Mouse (Mus musculus): ENCODE results near the gene Prss56. TPM values are rescaled to one million over a fixed set of nuclear protein-coding genes. Genes with fewer than 3 reads are reported as not detected.

Prss56 gene
- total RNA-seq (2021), result not detected

DNA sequence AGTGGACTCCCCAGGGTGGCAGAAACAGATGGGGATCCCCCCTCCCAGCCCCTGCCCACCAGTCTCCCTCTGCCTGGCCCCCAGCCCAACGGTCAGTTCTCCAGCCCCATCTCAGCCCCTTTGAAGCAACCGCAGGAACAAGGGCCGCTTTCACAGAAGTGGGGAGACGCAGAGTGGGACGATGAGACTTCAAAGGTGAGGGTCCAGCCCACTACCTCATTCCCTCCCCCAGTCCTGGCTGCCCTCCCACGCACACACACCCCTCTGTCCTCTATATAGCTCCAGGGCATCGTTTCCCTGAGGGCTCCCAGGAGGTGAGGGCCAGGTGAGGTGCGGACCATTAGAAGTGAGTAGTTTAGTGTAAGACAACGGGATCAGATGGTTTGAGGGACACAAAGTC lies at the start of gene Prss56:
Gene Prss56 (plus strand): TSS at position 301 of the 400 bp plus-strand sequence.
- DNase-seq, result no peak
- intact Hi-C loops (cut with DNase I), result no loop called here

DNA sequence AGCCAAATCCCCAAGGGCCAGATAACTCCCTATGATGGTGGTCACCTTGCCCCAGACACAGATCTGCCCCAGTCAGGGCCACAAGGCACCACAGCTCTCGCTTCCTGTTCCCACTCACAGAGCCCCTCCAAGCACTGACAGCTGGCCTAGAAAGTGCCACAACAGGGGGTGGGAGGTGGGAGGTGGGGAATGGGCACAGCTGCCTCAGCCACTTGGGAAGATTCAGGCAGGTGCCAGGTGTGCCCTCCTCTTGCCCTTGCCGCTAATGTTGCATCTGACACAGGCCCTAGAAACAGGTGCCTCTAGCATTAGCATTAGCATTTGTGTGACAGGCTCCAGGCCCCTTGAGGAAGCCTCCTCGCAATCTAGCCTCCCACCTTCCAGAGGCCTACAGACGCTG lies 41.6 kb upstream of the Prss56 start:
- DNase-seq, result no peak
- intact Hi-C loops (cut with DNase I), result no loop called here

DNA sequence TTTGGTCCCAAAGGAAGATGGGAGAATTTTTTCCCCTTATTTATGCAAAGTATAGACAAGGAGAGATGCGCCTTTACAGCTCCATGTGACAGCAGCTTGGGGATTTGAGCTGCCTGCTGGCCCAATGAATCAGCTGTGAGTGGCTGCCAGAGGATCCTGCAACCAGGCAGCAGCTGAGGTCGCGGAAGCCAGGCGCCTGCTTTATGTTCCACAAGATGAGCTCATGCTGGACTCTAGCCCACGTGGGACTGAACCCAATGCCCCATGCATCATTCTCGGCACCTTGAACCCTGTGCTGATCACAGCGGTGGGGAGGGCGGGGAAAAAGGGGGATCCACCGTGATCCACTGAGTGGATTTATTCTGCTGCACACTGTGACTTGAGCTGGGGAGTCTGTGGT lies 40.7 kb upstream of the Prss56 start:
- intact Hi-C loops (cut with DNase I), result no loop called here
- DNase-seq, result no peak

DNA sequence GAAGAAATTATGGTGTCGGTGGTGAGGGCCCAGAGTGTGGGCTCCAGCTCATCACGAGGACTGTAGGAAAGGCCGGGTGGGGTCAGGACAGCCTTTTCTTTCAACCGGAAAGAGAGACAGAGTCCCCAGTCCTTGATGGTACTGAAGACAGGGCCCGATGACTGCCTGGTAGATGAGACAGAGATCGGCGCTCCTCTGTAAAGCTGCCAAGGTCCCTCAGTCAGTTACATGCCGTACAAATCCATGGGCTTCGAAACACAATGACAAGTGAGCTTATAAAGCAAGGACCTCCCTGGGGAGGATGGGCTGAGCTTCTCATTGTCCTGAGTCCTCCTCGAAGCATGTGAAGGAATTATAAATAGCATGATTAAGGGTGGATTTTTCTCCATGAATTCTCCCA lies 40.0 kb upstream of the Prss56 start:
- DNase-seq, result no peak
- intact Hi-C loops (cut with DNase I), result no loop called here

DNA sequence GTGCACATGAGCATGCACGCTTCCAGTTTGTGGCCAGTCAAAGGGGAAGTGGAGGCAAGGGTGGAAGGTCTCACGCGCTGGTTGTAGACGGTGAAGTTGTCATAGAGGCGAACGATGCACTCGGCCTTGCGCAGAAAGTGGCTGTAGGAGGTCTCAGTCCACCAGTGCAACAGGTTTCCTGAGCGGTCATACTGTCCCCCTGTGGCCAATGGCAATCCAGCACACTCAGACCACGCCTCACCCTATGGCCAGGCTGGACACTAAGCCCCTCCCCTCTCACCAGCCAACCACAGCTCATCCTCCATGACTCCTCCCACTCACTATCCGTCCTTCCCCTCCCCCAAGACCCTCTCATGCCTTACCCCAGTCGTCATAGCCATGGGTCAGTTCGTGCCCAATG lies 33.7 kb upstream of the Prss56 start:
- DNase-seq, result no peak
- intact Hi-C loops (cut with DNase I), result no loop called here

DNA sequence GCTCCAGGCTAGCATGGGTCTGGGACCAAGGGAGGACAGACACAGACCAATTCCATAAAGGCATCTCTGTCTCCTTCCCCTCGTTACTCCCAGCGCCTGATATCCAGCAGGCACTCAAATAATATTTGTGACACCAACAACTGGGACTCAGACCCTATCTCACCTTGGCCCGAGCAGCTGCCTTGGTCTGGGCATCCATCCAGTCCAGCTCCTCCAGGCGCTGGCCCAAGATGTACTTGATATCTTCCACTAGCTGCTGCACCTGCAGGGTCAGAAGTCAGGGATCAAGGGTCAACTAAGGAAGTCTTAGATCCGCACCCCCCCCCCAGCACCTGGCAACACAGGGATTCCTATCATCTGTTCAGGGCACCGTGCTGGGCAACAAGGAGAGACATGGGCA lies 31.8 kb upstream of the Prss56 start:
- DNase-seq, result no peak
- intact Hi-C loops (cut with DNase I), result no loop called here

DNA sequence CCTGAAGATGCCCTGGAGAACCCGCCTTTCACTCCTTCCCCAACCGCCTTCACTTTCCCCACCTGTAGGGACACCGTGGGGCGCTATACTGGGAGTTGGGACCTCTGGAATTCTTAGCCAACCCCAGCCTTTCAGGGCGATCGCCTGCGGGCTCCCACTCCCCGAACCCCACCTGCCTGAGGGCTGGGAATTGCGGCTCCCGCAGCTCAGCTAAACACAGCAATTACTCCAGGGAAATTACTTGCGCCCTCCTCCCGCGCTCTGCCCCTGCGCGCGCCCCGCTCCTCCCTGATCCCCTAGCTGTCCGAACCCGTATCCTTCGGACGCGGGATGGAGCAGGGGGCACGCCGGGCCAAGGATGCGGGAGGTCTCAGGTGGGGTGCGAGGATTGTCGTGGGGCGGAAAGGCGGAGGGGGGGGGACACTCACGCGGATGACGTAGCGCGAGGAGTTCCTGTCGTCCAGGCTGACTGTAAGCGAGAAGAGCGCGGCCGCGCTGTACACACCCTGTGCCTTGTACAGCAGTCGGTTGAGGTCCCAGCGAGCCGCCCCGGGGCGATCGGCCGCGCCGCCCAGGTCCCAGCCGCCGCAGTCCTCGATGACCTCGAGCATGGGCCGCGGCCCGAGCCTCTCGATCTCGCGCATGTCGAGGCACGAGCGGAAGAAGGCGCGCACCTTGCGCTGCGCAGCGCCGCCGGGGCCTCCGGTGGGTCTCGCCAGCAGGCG lies 29.2 kb upstream of the Prss56 start:
- DNase-seq, result no peak
- intact Hi-C loops (cut with DNase I), result no loop called here

DNA sequence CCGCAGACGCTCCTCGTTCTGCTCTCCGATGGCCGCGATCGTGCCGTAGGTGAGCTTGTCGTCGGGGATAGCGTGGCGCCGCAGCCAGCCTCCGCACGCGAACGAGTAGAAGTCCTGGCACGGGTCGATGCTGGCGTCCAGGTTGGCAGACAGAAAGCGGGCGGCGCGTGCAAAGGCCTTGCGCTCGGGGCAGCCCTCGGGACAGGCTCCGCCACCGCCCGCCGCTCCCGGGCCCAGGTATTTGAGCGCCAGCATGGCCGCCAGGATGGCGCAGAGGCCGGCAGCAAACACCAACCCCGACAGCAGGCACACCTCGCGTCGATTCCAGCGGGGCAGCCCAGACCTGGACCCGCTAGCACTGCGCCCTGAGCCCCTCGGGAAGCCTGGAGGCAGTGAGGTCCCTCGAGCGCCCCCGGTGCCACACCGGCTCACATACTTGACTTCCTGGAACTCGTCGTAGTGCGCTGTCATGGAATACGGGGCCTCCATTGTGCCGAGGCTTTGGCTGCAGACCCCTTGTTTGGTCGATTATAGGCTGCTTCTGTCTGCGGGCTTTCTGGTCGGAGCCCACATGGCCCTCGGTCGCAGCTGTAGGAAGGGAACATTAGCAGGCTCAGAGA lies 28.5 kb upstream of the Prss56 start:
- no peak for DNase-seq
- intact Hi-C loops (cut with DNase I), result no loop called here

DNA sequence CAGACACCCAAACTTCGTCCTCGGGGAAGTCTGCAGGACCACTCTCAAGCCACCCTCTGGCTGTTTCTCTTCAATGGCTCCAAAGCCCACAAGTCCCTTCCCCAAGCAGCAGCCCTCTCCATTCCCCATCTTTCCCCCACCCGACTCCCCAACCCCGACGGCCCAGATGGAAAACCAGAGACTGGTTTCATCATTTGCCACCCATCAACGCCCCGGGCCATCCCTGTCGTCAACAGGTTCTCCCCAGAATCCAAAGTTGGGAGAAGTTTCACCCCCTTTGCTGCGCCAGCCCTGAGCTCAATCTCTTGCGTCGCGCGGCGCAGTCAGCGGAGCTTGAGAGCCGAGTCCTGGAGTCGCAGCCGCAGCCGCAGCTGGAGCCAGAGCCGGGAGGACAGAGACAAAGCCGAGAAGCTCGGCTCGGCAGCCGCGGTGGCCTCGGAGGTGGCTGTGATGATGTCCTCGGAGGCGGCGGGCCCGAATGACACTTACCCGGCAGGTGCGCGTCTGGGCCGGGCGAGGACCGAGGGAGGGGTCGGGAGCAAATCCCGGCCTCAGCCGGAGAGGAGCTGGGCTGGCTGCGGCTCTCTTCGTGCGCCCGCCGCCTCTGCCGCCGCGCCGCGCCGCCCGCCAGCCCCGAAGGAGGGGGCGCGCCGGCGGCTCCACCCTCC lies 27.4 kb upstream of the Prss56 start:
- no peak for DNase-seq
- intact Hi-C loops (cut with DNase I), result no loop called here

DNA sequence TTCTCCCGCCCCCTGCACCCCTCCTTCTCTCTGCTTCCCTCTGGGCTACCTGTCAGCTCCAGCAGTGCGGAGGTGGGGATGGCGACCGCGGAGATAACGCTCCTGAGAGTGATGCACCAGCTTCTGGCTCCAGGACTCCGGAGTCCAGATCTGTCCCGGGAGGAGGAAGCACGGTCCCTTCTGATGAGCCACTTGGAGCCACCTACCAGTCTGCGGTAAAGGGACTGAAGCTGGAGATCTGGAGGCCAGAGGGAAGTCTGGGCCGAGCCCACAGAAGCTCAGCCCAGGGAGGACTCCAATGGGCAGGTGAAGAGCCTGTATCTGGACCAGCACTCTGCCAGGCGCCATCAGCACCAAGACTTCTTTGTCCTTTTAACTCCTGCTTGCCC lies 26.9 kb upstream of the Prss56 start, which contains the start of gene Ecel1:
Gene Ecel1 (minus strand): TSS at position 323 of the 389 bp plus-strand sequence.
- no peak for DNase-seq

DNA sequence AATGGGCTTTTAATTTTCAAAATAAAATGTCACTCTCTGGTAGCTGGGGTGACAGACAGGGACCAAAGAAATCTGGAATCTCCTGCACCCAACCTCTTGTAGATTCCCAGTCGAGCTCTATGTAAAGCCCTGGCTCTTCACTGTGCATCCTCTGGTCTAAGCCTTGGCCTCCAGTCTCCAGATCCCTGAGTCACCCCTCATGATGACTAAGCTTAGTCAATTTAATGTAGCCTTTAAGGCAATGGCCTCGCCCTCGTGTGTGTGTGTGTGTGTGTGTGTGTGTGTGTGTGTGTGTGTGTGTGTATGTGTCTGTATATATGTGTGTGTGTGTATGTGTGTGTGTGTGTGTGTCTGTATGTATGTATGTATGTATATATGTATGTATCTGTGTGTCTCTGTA lies 23.7 kb upstream of the Prss56 start:
- no peak for DNase-seq

More for the DNA sequence above, 26.9 kb upstream of the Prss56 start, which contains the start of gene Ecel1:
- intact Hi-C loops (cut with DNase I), result no loop called here

DNA sequence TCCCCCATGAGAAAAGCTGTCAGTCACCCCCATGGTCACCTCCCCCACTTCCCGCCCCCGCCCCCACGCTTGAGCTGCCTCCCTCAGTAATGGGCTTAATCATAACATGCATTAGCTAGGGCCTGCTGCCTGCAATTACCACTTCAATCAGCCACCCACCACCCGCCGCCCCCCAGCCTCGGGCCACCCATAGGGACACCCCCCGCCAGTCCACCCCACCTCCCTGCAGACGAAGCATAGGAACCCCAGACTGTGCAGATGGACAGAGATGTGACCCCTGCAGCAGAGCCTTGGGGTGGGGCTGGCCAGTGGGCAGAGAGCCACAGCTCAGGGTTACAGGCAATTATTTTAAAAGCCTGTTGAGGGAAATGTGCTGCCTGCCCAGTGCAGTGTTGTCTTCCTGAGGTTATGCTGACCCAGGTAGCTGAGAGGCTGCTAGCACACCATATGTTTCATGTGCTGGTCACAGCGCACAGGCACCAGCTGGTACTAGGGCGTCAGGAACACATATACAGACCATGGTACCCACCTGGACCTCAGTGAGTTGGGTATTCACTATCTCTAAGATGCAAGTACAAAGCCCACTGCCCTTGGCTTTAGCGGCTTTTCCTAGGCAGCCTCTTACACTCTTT lies 18.8 kb upstream of the Prss56 start:
- DNase-seq, result no peak
- intact Hi-C loops (cut with DNase I), result no loop called here

More for the DNA sequence above, 23.7 kb upstream of the Prss56 start:
- intact Hi-C loops (cut with DNase I), result no loop called here

DNA sequence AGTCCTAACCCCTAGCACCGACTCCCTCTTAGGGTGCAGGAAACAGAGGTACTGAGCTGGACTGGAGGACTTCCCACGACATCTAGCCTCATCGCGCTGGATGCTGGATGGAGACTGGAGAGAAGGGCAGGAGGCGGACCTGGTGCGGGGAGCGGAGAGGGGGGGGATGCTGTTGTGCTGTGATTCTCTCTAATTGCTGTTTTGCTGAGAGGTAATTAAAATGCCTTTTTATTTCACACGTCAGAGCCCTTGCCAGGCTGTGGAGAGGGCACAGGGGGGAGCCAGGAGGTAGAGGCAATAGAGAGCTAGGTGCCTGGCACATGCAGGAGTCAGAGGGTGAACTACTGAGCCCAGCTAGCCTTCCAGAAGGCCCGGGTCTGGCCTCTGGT lies 18.3 kb upstream of the Prss56 start:
- DNase-seq, result no peak
- intact Hi-C loops (cut with DNase I), result no loop called here

DNA sequence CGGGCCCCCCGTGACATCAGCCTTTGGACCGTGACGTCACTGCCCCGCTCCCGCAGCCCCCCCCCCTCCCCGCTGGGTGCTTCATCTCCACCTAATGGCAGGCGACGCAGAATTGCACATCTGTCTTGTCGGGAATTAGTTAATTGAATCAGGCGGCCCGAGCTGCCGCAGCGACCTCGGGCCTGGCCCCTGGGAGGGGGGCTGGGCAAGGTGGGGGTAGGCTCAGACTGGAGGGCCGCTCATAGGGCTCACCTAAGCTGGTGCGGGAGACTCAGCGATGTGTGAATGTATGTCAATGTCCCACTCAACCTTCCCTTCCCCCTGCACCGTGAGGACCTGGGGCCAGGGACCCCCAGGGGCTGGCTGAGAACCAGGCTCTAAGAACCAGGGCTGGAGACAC lies 12.7 kb upstream of the Prss56 start:
- intact Hi-C loops (cut with DNase I), result no loop called here
- DNase-seq, result no peak

DNA sequence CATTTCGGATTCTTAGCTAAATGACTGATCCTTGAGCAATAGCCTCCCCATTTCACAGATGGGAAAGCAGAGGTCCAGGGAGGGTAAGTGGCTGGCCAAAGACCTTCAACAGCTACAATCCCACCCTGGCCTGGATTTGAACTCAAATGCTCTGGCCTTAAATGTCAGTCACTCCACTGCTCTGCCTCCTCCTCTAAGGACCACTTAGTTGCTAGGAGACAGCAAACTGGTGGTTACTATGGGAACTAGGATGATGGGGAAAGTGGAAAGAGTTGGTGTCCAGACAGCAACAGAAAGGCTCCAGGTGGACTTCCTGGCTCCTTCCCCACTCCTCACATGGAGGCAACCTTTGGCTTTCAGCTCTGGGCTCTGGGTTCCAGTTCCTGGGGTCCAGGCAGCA lies 11.8 kb upstream of the Prss56 start:
- intact Hi-C loops (cut with DNase I), result no loop called here
- no peak for DNase-seq

DNA sequence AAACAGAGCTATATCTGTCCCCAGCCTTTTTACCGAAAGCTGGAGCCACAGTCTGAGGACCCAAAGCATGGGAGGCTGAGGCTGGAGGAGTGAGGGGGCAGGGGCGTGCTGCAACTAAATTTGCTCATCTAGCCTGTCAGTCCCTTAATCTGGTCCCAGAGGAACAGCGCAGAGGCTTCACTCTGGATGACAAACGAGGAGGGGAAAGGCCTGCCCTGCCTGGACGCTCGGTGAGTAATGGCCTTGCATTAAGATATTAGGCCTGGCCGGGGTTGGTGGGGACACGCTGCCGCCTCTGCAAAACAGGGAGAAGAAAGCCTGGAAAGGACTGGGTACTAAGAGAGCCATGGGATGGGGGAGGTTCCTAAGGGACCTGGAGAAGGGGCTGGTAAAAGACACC lies 10.8 kb upstream of the Prss56 start:
- no peak for DNase-seq
- intact Hi-C loops (cut with DNase I), result no loop called here

DNA sequence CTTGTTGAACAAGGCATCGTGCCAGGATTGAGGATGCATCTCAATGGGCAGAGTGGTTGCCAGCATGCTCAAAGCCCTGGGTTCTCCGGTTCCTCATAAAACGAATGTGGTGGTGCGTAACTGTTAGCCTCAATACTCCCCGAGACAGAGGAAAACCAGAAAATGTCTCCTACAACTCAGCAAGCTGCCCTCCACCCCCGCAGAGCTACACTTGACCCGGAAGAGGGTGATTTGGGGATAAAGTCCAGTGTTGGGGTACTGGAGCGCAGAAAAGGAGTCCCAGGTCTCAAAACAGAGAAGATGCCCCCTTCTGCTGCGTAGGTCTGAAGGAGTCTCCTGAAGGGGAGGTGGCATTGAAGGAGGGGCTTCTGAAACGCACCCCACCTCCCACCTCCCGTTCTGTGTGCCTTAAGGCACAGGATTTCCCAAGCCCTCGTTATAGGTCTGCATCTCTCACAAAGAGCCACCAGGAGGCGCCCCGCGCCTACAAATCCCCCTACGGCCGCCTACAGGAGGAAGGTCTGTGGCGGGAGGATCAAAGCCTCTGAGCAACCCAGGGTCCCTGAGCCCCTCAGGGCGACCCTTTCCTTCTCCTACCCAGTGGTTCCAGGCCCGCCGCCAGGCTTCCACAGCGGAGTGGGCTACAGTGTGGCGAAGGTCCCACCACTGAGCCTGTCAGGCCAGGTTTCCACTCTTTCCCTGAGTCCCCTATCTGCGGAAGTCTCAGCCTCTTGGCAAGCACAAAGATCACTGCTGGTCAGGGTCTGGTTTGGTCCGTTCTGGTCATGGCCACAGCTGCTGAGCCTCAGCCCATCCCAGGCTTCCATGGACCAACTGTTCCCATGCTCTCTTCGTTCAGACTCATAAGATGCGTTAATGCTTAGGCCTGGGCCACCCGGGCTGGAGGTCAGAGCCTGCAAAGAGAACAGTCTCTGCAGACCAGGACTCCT lies 8.8 kb upstream of the Prss56 start:
- peak; percentile 61 to 63 for DNase-seq
- intact Hi-C loops (cut with DNase I), result no loop called here

DNA sequence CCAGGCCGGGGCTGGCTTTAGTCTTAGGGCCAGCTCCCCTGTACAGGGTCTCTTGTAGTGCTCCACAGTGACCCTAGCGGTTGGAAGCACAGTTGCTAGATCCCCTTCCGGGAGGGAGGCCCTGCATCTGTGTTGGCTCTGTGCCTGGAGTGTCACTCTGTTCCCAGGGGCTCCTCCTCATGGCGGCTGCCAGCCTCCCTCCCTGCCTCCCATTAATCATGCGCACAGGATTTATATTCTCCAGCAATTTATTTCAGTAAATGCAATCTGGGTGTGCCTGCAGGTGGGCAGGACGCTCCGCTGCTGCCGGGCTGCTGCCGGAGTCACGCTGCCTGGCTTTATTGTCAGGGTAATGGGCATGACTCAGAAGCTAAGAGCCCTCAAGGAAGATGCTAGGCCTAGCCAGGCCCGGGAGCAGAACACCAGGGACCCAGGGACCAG lies 7.2 kb upstream of the Prss56 start:
- peak; percentile 20 to 32 for DNase-seq
- intact Hi-C loops (cut with DNase I), result no loop called here

DNA sequence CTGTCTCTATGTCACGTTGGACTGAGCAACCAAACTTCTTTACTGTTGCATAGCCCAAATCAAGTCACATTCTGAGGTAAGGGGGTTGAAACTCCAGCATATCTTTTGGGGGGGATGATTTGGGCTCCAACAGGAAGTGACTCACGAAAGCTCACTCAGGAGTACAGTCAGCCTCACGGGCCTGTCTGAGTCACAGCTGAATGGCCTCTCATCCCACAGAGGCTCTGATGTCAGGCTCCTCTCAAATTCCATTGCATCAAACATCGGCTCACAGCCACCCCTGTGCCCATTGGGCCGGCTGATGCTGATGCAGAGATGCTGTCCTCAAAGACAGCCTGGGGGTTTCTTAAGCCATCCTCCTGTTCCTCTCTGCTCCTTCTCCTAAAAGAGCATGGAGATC lies 2.2 kb upstream of the Prss56 start:
- no peak for DNase-seq
- intact Hi-C loops (cut with DNase I), result no loop called here

DNA sequence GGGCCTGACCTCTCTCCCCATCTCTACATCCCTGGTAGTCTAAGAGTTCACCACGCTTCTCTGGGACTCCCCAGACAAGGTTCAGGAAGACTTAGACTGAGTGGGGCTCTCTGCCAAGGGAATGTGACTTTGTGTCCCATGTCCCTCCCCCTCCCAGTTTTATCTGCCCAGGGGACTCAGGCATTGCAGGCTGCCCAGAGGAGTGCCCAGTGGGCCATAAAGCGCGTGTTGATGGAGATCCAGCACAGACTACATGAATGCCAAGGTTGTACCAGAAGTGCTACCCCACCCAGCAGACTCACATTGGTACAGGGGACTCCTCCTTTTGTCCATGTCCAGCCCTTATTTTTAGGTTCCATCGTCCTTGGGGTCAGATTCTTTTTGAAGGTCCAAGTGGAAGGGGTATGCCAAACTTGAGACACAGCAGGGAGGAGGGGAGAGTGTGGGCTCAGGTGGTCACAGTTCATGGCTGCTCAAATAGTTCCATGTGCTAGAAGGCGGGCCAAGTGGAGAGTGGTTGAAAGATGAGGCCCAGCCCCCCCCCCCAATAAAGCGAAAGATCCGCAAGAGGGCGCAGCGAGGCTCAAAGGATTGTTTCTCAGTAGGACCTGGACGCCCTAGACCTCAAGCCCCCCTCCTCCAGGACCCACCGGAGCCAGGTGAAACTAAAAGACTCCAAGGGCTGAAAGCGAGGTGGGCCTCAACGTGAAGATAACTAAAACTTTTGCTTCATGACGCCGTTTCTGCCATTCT lies 1.1 kb downstream of the Prss56 start:
- intact Hi-C loops (cut with DNase I), result no loop called here
- DNase-seq, result no peak

Measured in heart, postnatal 36 days (tissue).